Mouse (Mus musculus) liver, adult (tissue): Measurements from ENCODE around the gene Ep400.

Source experiments
- GATA4 ChIP-seq: IDR thresholded peaks from 2 replicates; pipeline ENCODE4 v1.6.1; 2014; ENCODE audit warnings: mild to moderate bottlenecking, low read length; ENCODE audit not compliant: insufficient replicate concordance

Gene Ep400

GRCm38 (mm10) chr5:110786081-110786835 lies 15.7 kb upstream of the Ep400 start:
- no peak for TF ChIP-seq GATA4

- TF ChIP-seq GATA4 = no peak
Measured at GRCm38 (mm10) chr5:110783150-110783549, 12.6 kb upstream of the Ep400 start.

GRCm38 (mm10) chr5:110781529-110782238 lies 11.2 kb upstream of the Ep400 start:
- no peak for TF ChIP-seq GATA4

GRCm38 (mm10) chr5:110780761-110781528 lies 10.4 kb upstream of the Ep400 start:
- no peak for TF ChIP-seq GATA4

- 0 out of 2 replicates have a peak, but pooled peaks have one; percentile 6 for TF ChIP-seq GATA4
Measured at GRCm38 (mm10) chr5:110779998-110780760, 9.7 kb upstream of the Ep400 start, which contains the start of gene Pus1. Gene Pus1, minus strand, starts transcription at chr5:110780659.

- no peak for TF ChIP-seq GATA4
Measured at GRCm38 (mm10) chr5:110779276-110779997, 8.9 kb upstream of the Ep400 start.

- no peak for TF ChIP-seq GATA4
Measured at GRCm38 (mm10) chr5:110778263-110778662, 7.7 kb upstream of the Ep400 start.

GRCm38 (mm10) chr5:110776141-110776540 lies 5.6 kb upstream of the Ep400 start:
- no peak for TF ChIP-seq GATA4

- TF ChIP-seq GATA4 = no peak
Measured at GRCm38 (mm10) chr5:110774511-110774910, 4.0 kb upstream of the Ep400 start.

- no peak for TF ChIP-seq GATA4
Measured at GRCm38 (mm10) chr5:110770031-110770445, 479 bp downstream of the Ep400 start.

GRCm38 (mm10) chr5:110769272-110769671 lies 1.2 kb downstream of the Ep400 start:
- no peak for TF ChIP-seq GATA4

- no peak for TF ChIP-seq GATA4
Measured at GRCm38 (mm10) chr5:110763890-110764289, 6.6 kb downstream of the Ep400 start.

GRCm38 (mm10) chr5:110745021-110745420 lies 25.5 kb downstream of the Ep400 start:
- TF ChIP-seq GATA4 = no peak
